Mouse (Mus musculus): Measurements from ENCODE around the gene Pou2f1.

The Pou2f1 gene

DNA sequence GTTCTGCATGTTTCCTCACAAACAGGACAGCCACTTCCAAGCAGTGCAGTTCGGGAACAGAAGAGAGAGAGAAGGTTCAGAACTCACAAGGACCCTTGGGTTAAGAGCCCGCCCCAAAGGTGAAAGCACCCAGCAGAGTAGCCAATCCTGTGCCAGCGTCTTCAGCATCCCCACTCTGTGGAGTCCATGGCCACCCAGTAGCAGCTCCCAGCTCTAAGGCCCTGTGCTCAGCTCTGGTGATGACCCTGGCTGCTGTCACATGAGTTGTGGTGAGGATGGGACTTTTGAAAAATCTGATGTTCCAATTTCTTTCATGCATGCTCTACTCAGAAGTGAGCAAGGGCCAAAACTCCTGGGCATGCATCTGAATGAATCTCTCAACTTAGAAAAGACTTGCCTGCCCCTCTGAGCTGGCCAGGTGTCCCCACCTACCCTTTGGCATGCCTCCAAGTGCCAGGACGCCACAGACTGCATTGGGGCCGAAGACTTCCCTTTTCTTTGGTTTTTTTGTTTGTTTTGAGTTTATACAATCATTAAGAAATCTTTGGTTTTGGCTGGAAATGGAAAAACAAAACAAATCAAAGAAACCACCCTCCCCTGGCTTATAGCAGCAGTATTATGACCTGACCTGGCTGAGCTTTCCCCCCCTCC lies 135.7 kb downstream of the Pou2f1 start:
- no peak for DNase-seq

GRCm38 (mm10) chr1:165864864-165865795 lies 137.3 kb downstream of the Pou2f1 start:
- no peak for DNase-seq

- DNase-seq, result no peak
Measured at GRCm38 (mm10) chr1:165862059-165862458, 140.4 kb downstream of the Pou2f1 start.

DNA sequence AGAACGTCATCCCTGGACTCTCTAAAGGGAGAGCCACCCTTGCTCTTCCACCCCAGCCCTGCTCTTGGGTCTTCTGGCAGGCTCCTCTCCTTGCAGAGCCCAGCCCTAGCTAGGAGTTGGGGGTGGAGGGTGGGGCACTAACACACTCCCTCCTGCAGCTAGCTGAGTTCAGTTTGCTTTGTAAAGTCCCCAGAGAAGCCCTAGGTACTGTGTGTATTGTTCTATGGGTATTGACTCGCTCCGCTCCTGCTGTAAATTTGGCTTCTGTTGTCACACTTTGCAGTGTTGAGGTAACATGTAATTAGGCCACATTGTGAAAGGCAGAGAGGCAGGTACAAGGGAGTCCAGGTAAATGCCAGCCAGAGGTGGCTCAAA lies 141.3 kb downstream of the Pou2f1 start:
- no peak for DNase-seq

GRCm38 (mm10) chr1:165860373-165861234 lies 141.9 kb downstream of the Pou2f1 start:
- no peak for DNase-seq

DNA sequence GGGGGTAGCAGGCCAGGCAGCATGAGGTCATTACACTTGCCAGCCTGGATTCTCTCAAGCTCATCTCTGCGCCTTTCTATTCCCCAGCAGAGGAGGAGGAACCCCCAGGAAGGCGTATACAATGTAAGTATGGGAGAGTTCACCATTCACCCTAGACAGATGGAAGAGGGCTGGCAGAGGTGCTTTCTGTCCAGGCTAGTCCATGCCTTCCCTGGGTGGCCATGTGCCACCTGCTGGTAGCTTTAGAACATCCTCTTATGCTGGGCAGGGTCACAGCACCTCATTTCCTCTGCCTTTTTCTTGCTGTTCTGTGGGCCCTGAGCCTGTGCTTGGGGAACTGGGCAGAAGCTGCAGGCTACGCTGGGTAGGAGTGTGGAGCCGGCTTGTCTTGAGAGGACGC lies 144.1 kb downstream of the Pou2f1 start:
- peak; percentile 29 to 36 for DNase-seq

- DNase-seq, result no peak
Measured at GRCm38 (mm10) chr1:165857279-165857678, 145.2 kb downstream of the Pou2f1 start.

DNA sequence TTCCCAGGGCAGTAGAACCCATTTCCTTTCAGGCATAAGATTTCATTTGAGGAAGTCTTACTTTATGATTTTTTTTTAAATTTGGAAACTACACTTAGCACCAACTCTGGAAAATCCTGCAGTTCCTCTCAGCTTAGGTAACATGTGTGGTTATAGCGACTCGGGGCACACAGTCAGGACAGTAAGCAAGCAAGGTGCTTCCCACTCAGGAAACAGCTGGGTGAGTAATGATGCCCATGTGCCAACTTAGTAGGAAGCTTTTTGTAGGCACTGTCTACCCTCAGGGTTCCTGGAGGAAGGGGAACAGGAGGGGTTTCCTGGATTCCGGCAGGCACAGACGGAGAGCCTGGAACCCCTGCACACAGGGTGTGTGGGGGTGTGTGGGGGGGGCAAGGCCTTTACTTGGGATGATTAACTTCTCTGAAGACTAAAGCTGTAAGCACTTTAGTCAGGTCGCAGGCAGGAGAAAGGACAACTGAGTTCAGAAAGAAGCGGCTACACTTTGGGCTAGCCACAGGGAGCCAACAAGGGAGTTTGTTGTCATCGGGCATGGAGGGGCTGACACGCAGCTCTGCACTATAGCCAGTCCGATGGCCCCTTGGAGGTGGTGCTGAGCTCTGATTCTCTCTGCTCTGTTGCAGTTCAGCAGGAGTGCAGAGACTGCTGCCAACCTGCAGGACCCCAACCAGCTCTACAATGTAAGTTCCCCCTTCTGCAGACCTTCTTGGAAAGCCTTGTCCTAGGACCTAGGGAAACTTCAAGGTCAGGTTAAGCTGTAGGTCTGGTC lies 146.5 kb downstream of the Pou2f1 start:
- DNase-seq, result no peak

GRCm38 (mm10) chr1:165853729-165854420 lies 148.6 kb downstream of the Pou2f1 start:
- peak; percentile 86 for DNase-seq

DNA sequence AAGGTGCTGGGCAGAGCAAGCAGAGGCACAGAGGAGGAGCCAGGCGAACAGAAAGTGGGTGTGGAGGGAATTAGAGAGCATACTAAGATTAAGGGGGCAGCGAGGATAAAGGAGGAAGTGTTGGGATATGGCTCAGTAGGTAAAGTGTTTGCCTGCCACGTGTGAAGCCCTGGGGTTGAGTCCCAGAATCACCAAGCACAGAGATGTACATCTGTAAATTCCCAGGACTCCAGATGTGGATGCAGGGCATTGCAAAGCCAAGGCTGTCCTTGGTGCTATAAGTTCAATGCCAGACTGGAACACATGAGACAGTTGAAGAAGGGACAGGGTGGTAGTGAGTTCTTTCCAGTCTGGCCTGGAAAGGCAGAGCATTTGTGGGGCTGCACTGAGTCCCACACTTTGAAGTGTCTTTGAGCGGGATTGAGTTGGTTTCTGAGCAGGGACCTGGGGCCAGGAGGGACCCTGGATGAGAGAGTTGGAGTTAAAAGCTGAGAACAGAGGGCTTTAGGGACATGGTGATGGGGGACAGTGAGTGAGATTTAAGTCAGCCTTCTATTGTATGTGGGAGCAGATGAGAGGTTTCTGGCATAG lies 149.3 kb downstream of the Pou2f1 start:
- no peak for DNase-seq

- DNase-seq, result no peak
Measured at GRCm38 (mm10) chr1:165852131-165852530, 150.3 kb downstream of the Pou2f1 start.

GRCm38 (mm10) chr1:165849458-165850445 lies 152.7 kb downstream of the Pou2f1 start:
- DNase-seq, result no peak

- DNase-seq, result peak; percentile 40 to 44
Measured at GRCm38 (mm10) chr1:165848881-165849280, 153.6 kb downstream of the Pou2f1 start.

- DNase-seq, result no peak
Measured at GRCm38 (mm10) chr1:165848417-165848816, 154.1 kb downstream of the Pou2f1 start.

- DNase-seq, result peak; percentile 58 to 62
Measured at GRCm38 (mm10) chr1:165845366-165845765, 157.1 kb downstream of the Pou2f1 start.

DNA sequence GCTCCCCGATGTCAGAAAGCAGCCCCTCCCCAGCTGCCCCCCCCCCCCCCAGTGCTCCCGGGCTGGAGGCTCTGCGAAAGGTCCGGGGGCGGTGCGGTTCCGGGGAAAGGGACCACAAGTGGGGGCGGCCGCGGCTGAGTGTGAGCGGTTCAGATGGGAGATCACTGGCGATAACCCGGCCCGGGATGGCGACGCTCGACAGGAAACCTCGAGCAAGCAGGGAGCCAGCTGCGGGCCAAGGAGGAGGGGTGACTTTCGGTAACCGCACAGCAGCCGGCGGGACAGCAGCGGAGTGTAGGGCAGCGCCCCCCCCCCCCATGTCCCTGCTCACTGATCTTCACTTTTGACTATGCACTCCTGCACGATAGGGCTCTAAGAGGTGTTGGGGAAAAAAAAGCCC lies 157.5 kb downstream of the Pou2f1 start:
- peak; percentile 50 to 52 for DNase-seq

- DNase-seq, result peak; percentile 59 to 63
Measured at GRCm38 (mm10) chr1:165844466-165844951, 158.0 kb downstream of the Pou2f1 start.

DNA sequence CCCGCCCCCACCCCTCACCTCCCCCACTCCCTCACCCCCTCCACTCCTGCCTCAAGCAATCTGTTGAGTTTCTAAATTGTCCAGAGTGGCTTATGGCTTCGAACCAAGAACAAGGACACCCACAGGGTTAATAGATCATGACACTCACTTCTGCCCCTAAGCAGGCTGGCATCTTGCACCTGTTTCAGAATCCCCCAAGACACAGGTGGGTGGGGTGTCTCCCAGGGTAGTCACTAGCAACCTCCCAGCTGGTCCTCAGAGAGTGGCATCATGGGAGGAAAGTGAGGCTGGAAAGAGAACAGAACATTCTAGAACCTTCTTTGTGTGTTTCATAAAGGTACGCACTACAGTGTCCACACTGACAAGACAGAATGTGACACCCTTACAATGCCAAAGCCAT lies 158.9 kb downstream of the Pou2f1 start:
- DNase-seq, result peak in 1 of 2 experiments; percentile 22

DNA sequence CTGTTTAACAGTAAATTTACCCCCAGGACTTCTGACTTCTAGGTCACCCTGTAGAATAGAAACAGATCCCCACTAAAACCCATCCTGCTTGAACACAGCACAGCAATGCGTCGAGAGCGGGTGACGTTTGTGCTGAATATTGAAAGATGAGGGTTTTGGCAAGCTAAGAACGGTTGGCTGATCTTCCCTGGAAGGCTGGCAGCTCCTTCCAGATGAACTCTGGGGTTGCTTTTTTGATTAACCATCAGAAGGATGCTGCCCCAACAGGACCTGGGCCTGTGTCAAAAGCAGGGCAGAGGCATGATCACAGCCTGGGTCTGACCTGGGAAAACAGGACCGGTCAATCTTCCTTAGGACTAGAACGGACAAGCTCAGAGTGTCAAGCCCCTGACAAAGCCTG lies 160.3 kb downstream of the Pou2f1 start:
- no peak for DNase-seq
